Mouse (Mus musculus) kidney, embryonic 15.5 days (tissue): ENCODE measurements around the gene Smad9. TPM values are rescaled to one million over a fixed set of nuclear protein-coding genes. Genes with fewer than 3 reads are reported as not detected.

ENCODE experiments used
- ATAC-seq: fragments of 200-750 bp; cut with Nextera tagmentation; replicated peaks from 2 replicates; pipeline ENCODE4 v1.8.0; 2017; ENCODE audit warnings: moderate TSS enrichment; ENCODE audit not compliant: low FRiP score
- H3K27ac ChIP-seq: fragments of 300-500 bp; sonication (generic); 2 replicates; pipeline ENCODE4 v1.5.1; 2015; ENCODE audit warnings: mild to moderate bottlenecking, inconsistent platforms
- H3K27me3 ChIP-seq: fragments of 300-500 bp; sonication (generic); 2 replicates; pipeline ENCODE4 v1.6.1; 2015; ENCODE audit warnings: inconsistent platforms
- H3K36me3 ChIP-seq: fragments of 300-500 bp; sonication (generic); 2 replicates; pipeline ENCODE4 v1.6.1; 2015; ENCODE audit warnings: inconsistent platforms
- H3K4me1 ChIP-seq: fragments of 300-500 bp; sonication (generic); 2 replicates; pipeline ENCODE4 v1.6.1; 2015; ENCODE audit warnings: inconsistent platforms
- H3K4me2 ChIP-seq: fragments of 300-500 bp; sonication (generic); 2 replicates; pipeline ENCODE4 v1.6.1; 2015; ENCODE audit warnings: moderate library complexity, mild to moderate bottlenecking, inconsistent platforms
- H3K4me3 ChIP-seq: fragments of 300-500 bp; sonication (generic); replicated peaks from 2 replicates; pipeline ENCODE4 v1.5.1; 2015; ENCODE audit warnings: mild to moderate bottlenecking, inconsistent platforms
- H3K9ac ChIP-seq: fragments of 300-500 bp; sonication (generic); 2 replicates; pipeline ENCODE4 v1.6.1; 2015; ENCODE audit warnings: mild to moderate bottlenecking, inconsistent platforms
- H3K9me3 ChIP-seq: fragments of 300-500 bp; sonication (generic); replicated peaks from 2 replicates; pipeline ENCODE4 v1.6.1; 2016; ENCODE audit warnings: inconsistent platforms
- WGBS: fragments of 180-500 bp; shearing (Covaris S2); methylation state at CpG from one replicate; pipeline ENCODE4 v1.1.7; 2015; ENCODE audit warnings: mixed read lengths; 5-methylcytosine and 5-hydroxymethylcytosine counted together
- polyA plus RNA-seq: library from polyadenylated mRNA; unstranded; fragments of >200 nt; fragmentation: Nextera tagmentation; extraction: Ambion mirVana; gene quantifications from 2 replicates; pipeline ENCODE4 v1.2.1, GENCODE M21; 2015

Gene Smad9
- polyA plus RNA-seq, 1 experiment from 2014 or later, result 1.5 TPM

DNA sequence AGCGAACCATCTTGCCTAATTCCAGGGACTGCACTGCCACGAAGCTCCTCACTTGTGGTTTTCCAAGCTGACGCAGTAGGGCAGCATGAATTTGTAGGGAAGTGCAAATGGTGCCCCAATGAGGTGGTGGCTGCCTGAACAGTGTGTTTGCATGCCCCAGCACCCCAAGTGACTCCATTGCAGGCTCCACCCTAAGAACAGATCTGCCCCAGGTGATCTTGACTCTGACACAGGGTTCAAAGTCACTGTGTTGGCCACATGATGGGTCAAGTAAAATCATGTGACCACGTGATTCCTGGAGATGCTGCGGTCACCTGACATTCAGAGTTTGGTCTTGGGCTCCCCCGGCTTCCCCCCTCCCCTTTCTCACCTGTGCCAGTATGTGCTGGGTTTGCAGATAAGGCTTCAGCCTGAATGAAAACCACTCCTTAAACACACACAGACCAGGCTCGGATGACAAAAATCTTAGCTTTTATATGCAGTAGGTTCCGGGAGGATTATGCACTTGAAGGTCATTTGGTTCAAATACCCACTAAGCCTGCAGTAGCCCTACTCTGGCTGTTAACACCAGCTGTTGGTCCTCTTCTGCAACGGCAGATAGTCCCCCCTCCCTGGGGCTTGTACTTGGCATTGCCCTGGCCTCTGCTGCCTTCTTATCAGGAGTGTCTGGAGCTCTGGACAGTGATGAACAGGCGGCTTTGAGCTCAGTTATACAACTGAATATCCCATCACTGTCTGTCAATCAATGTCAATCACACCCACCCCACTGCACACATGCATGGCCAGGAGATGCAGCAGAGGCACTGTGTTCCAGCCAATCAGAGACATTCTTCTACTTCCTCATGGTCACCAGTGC is 36.7 kb downstream of the Smad9 start:
- H3K4me2 ChIP-seq, result no peak overlapping the region
- H3K27me3 ChIP-seq, result no peaks in the 10 kb centered on the region
- no peak overlapping the region for H3K4me3 ChIP-seq
- no peak overlapping the region for H3K9ac ChIP-seq
- H3K27ac ChIP-seq, result no peak overlapping the region
- H3K36me3 ChIP-seq, result peaks cover 30% of the 10 kb centered on the region
- ATAC-seq, result no peak
- 78% methylated on average over 10 of the region's 10 CpGs for WGBS
- no peaks in the 10 kb centered on the region for H3K4me1 ChIP-seq
- 0 out of 2 replicates have a peak, but pooled peaks cover 4% of the 10 kb centered on the region for H3K9me3 ChIP-seq

DNA sequence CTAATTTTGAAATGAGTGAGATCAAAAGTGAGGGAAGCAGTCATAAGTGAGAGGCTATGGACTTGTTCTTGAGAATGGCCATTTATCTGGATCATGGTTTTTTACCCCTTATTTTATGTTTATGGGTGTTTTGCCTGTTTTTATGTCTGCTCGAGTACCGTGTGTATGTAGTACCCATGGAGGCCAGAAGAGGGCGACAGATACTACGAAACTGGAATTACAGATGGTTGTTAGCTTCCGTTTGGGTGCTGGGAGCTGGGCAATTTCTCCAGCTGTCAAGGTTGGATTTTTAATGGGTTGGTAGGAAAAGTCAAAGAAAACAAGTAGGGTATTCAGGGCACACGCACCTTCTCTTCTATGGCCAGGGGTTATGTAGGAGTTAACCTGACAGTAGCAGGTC is 38.4 kb downstream of the Smad9 start:
- Histone ChIP-seq H3K9ac (no peak overlapping the region), H3K4me2 (no peak overlapping the region), H3K4me3 (no peak overlapping the region), H3K27me3 (no peaks in the 10 kb centered on the region), H3K36me3 (peaks cover 30% of the 10 kb centered on the region), H3K4me1 (no peaks in the 10 kb centered on the region), H3K27ac (no peak overlapping the region), H3K9me3 (0 out of 2 replicates have a peak, but pooled peaks cover 4% of the 10 kb centered on the region)
- WGBS, result 88% methylated on average over 6 of the region's 6 CpGs
- no peak for ATAC-seq

DNA sequence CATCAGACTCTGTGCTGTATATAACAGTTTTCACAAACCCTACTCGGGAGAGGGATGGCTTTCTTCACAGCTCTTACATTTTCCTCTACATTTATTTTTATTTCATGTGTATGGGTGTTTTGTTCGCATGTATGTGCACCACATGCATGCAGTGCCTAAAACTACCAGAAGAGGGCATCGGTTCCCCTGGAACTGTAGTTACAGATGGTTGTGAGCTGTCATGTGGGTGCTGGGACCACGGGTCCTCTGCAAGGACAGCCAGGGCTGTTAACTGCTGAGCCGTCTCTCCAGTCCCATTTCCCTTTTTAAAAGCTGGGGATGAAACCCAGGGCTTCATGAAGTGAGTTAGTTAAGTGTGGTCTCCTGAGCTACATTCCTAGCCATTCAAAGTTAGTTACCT is 40.0 kb downstream of the Smad9 start:
- WGBS, result 89% methylated on average over 5 of the region's 5 CpGs

DNA sequence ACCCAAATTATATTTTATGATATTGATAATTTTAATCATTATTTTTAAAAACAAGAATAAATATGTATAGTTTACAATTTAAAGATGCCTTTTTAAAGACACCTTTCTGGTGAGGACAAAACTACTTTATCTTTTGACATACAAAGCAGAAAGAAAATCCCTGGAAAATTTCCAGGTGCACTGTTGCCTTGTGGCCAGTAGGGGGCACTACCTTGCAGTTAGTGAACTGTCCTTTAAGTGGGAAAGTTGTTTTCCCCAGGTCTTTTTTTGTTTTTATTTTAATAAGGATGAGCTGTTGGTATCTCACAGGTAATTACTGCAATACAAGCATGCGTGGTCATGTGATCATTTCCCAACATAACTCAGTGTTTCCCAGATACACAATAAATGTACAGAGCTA is 40.4 kb downstream of the Smad9 start:
- Histone ChIP-seq H3K4me2 (no peak overlapping the region), H3K4me3 (no peak overlapping the region), H3K36me3 (peaks cover 19% of the 10 kb centered on the region), H3K9me3 (0 out of 2 replicates have a peak, but pooled peaks cover 4% of the 10 kb centered on the region), H3K27ac (no peak overlapping the region), H3K9ac (no peak overlapping the region), H3K4me1 (no peaks in the 10 kb centered on the region), H3K27me3 (no peaks in the 10 kb centered on the region)
- ATAC-seq, result no peak
- WGBS, result 100% methylated on average over 1 of the region's 1 CpGs

More for the DNA sequence above, 40.0 kb downstream of the Smad9 start:
- H3K4me1 ChIP-seq, result no peaks in the 10 kb centered on the region
- no peak for ATAC-seq
- no peak overlapping the region for H3K4me3 ChIP-seq
- no peak overlapping the region for H3K9ac ChIP-seq
- H3K36me3 ChIP-seq, result peaks cover 20% of the 10 kb centered on the region
- no peak overlapping the region for H3K27ac ChIP-seq
- H3K4me2 ChIP-seq, result no peak overlapping the region
- H3K9me3 ChIP-seq, result 0 out of 2 replicates have a peak, but pooled peaks cover 4% of the 10 kb centered on the region
- no peaks in the 10 kb centered on the region for H3K27me3 ChIP-seq

DNA sequence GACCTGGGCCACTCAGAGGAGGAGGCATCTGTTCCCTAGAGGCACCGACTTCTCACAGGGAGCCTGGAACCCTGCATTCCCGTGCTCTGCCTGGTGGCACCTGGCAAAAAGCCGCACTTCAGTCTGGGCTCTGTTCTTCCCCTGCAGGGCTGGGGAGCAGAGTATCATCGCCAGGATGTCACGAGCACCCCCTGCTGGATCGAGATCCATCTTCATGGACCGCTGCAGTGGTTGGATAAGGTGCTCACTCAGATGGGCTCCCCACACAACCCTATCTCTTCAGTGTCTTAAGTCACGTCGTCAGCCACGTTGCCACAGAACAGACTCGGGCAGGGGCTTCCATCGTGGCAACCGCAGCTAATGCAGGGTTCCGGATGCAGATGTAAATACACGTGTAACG is 41.8 kb downstream of the Smad9 start:
- H3K27me3 ChIP-seq, result no peaks in the 10 kb centered on the region
- H3K27ac ChIP-seq, result no peak overlapping the region
- 0 out of 2 replicates have a peak, but pooled peaks cover 4% of the 10 kb centered on the region for H3K9me3 ChIP-seq
- no peaks in the 10 kb centered on the region for H3K4me1 ChIP-seq
- no peak overlapping the region for H3K9ac ChIP-seq
- H3K4me3 ChIP-seq, result no peak overlapping the region
- peaks cover 19% of the 10 kb centered on the region for H3K36me3 ChIP-seq
- no peak overlapping the region for H3K4me2 ChIP-seq
- ATAC-seq, result peak; percentile 49; the same call in 1 of the 2 replicates
- WGBS, result 44% methylated on average over 16 of the region's 16 CpGs

DNA sequence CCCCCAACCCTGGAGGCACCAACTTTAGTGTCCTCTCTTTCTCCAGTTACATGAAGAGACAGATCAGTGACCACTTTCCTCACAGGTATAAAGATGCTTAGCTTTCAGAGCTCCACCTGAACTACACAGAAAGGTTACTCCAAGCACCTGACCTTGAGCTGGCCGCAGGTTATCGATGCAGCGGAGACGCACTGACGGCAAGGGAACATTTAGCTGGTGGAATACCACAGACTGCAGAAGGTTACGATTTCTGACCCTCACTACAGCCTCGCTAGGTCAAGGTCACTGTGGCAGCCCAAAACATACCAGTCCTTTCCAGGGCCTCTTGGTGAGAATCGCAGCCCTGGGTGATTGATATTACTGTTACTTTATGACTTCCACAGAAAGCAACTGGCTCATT is 48.3 kb downstream of the Smad9 start:
- Histone ChIP-seq H3K4me2 (no peak overlapping the region), H3K4me1 (peaks cover 23% of the 10 kb centered on the region)
- 94% methylated on average over 8 of the region's 8 CpGs for WGBS

DNA sequence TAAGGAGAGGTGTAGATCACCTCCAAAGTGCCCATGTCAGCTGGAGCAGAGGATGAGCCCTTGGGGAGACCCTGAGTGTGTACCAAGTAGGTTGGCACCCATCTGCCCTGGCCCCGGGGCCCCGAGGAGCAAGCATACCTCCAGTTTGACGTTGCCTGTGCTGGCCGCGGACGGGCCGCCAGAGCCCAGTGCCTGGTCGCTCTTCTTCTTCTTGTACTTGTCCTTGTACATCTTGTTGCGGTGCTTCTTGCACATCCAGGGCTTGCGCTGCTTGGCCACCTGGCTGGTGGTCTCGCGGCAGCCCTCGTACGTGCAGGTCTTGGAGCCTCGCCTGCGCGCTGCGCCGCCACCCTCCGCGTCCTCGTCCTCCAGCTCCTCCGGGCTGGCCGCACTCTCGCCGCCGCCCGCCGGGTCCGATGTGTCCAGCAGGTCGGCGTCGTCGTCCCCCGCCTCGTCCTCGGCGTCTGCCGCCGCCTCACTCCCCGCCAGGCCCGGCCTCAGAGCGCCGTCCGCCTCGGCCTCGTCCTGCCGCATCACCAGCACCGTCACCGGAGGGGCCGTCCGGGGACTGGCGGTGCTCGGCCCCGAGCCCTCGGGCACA is 51.8 kb downstream of the Smad9 start:
- Histone ChIP-seq H3K27ac (peak overlapping the region; percentile 94), H3K36me3 (peaks cover 29% of the 10 kb centered on the region), H3K4me1 (peaks cover 23% of the 10 kb centered on the region), H3K9ac (peak overlapping the region; percentile 91), H3K9me3 (no peaks in the 10 kb centered on the region), H3K4me2 (peak overlapping the region; percentile 91), H3K27me3 (no peaks in the 10 kb centered on the region), H3K4me3 (peak overlapping the region; percentile 88)
- ATAC-seq, result peak; percentile 82
- under 1% methylated on average over 56 of the region's 56 CpGs for WGBS

More for the DNA sequence above, 48.3 kb downstream of the Smad9 start:
- Histone ChIP-seq H3K36me3 (peaks cover 29% of the 10 kb centered on the region), H3K27ac (no peak overlapping the region), H3K27me3 (no peaks in the 10 kb centered on the region), H3K4me3 (no peak overlapping the region), H3K9ac (no peak overlapping the region), H3K9me3 (no peaks in the 10 kb centered on the region)
- no peak for ATAC-seq

DNA sequence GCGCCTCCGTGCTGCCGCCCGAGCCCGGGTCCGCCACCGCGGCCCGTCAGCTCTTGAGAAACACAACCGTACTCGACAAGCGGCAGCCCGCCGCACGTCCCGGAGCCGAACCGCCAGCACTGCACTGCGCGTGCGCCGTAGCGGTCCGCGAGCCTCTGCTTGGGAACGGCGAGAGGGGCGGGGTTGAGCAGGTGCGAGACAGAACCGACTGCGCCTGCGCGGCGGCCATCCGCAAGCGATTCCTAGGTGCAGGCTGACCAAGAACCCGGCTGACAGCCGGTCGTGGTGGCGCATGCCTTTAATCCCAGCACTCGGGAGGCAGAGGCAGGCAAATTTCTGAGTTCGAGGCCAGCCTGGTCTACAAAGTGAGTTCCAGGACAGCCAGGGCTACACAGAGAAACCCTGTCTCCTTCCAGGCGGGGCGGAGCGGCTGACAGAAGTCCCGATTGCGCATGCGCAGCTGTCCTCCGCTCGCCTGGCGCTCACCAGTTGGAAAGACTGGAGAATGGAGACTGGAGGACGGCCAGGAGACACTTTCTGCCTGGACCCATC is 52.4 kb downstream of the Smad9 start, which contains the start of gene Rfxap:
TSS of gene Rfxap (minus strand) at position 126 of the 552 bp plus-strand sequence.
- H3K27me3 ChIP-seq, result no peaks in the 10 kb centered on the region
- H3K9me3 ChIP-seq, result no peaks in the 10 kb centered on the region
- H3K9ac ChIP-seq, result peak within 1 kb of the TSS; percentile 91
- peak within 1 kb of the TSS; percentile 94 for H3K27ac ChIP-seq
- peak; percentile 96 for ATAC-seq
- H3K4me3 ChIP-seq, result peak within 1 kb of the TSS; percentile 88
- H3K36me3 ChIP-seq, result peaks cover 25% of the 10 kb centered on the region
- WGBS, result 1% methylated on average over 52 of the region's 52 CpGs
- peaks cover 23% of the 10 kb centered on the region for H3K4me1 ChIP-seq
- peak within 1 kb of the TSS; percentile 91 for H3K4me2 ChIP-seq

DNA sequence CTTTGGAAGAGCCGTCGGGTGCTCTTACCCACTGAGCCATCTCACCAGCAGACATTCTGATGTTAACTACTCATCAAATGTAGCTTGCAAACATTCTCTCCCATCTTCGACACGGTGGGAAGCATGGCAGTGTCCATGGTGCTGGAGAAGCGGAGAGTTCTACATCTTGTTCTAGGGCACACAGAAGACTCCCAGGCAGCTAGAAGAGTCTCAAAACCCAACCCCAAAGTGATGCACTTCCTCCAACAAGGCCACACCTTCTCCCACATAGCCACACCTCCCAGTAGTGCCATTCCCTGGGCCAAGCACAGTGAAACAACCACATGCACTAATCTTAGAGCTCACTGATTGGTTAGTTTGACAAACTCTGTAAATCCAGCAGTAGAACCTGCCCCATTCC is 53.7 kb downstream of the Smad9 start:
- WGBS, result 59% methylated on average over 5 of the region's 5 CpGs
- H3K9ac ChIP-seq, result no peak overlapping the region
- no peaks in the 10 kb centered on the region for H3K9me3 ChIP-seq
- peaks cover 23% of the 10 kb centered on the region for H3K4me1 ChIP-seq
- no peaks in the 10 kb centered on the region for H3K27me3 ChIP-seq
- no peak overlapping the region for H3K4me3 ChIP-seq
- peaks cover 12% of the 10 kb centered on the region for H3K36me3 ChIP-seq
- ATAC-seq, result no peak
- H3K27ac ChIP-seq, result no peak overlapping the region
- no peak overlapping the region for H3K4me2 ChIP-seq

DNA sequence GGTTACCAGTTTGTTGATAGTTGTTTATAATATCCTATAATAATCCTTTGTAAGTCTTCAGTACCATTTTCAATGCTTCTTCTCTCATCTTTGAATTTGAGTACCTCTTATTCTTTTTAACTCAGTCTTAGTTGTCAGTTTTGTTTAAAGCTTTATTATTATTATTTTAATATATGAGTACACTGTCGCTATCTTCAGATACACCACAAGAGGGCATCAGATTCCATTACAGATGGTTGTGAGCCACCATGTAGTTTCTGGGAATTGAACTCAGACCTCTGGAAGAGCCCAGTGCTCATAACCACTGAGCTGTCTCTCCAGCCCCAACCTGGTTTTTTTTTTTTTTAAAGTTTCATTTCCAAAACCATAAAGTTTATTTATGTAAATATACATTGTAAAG is 56.2 kb downstream of the Smad9 start:
- no peak overlapping the region for H3K9ac ChIP-seq
- WGBS, result 53% methylated on average over 1 of the region's 1 CpGs
- no peaks in the 10 kb centered on the region for H3K27me3 ChIP-seq
- peaks cover 7% of the 10 kb centered on the region for H3K4me1 ChIP-seq
- H3K27ac ChIP-seq, result no peak overlapping the region
- no peaks in the 10 kb centered on the region for H3K9me3 ChIP-seq
- no peak overlapping the region for H3K4me2 ChIP-seq
- no peak for ATAC-seq
- no peaks in the 10 kb centered on the region for H3K36me3 ChIP-seq
- H3K4me3 ChIP-seq, result no peak overlapping the region

DNA sequence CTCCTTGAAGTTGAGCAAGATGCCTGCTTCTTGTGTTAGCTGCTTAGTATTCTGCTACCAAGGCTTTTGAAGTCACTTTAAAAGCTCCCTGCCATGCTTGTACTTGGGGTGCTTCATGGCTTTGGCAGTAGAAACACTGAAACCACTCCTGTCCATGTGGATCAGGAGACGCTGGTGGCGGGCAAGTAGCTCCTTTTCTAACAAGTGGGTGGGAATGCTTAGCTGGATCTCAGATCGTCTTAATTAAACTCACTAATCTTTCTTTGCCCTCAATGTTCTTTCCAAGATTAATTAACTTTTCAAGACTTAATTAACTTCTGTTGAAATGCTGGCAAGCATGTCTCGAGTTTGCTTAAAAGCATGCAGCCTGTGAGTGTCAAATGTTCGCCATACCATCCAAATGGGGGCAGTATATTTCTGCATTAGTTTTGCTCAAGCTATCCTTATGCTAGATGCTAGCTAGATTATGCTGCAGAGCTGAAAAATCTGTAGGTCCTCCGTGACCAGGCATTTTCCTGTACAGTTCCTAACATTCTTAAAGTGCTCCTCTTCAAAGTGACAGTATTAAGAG is 58.1 kb downstream of the Smad9 start:
- Histone ChIP-seq H3K9ac (no peak overlapping the region), H3K36me3 (no peaks in the 10 kb centered on the region), H3K4me2 (no peak overlapping the region), H3K27me3 (no peaks in the 10 kb centered on the region), H3K4me1 (no peaks in the 10 kb centered on the region; the same call in 1 of the 2 replicates), H3K4me3 (no peak overlapping the region), H3K27ac (no peak overlapping the region), H3K9me3 (no peaks in the 10 kb centered on the region)
- 70% methylated on average over 6 of the region's 6 CpGs for WGBS
- no peak for ATAC-seq

DNA sequence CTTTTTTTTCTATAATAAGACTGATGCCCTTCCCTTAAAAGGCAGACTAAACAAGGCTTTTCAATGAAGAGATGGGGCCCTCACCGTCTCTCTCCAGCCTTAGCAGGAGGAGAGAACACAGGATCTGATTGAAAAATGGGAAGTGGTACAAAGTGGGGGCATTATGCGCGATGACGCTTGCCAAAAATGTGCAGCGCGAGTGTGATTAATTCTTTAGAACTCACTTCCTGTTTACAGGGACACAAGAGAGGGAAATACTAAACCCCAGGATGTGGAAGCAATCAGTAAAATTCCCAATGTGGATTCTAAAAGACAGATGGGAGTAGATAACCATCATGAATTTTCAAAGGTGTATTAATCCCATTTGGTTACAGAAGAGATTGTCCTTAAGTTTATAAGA is 59.2 kb downstream of the Smad9 start:
- no peak for ATAC-seq
- no peaks in the 10 kb centered on the region for H3K27me3 ChIP-seq

More for the DNA sequence above, 59.2 kb downstream of the Smad9 start:
- Histone ChIP-seq H3K4me2 (no peak overlapping the region), H3K9ac (no peak overlapping the region), H3K9me3 (no peaks in the 10 kb centered on the region), H3K4me3 (no peak overlapping the region), H3K4me1 (no peaks in the 10 kb centered on the region), H3K36me3 (no peaks in the 10 kb centered on the region), H3K27ac (no peak overlapping the region)
- 79% methylated on average over 6 of the region's 6 CpGs for WGBS
